In the genomic region with DNA sequence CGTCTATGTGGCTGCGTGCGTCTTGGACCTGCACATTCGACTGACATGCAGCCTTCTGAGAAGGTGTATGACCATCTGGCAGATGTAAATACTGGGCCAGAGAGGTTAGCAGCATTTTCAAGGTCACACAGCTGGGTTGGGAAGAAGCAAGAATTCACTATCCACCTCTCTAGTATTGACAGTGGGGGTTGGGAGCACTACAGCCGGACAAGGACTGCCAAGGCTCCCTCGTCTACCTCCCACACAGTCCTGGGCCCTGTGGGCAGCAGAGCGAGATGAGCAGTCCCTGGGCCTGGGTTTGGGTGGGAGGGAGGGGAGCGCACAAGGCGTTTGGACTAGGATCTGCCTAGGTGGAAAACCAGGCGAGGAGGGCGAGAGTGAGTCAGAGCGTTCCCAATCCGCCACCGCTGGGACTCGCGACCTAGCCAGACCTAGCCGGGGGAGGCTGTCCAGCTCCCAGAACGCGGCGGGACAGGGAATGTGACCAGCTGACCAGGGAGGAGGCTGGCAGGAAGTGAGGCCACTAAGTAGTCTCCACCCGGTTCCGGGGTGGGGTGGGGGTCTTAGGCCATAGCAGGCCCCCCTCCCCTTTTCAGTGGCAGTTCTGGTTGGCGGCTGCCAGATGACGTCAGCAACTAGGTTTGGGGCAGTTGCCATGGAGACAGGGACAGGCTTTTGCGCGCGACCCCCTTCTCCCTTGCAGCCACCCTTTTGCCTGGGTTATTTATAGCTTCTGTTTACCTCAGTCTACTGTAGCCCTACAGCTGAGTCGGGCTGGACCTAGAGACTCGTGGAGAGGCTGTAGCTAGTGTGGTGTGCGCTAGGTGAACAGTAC, we compare ENCODE assay signal across 8 mouse cellular contexts. TPM values are rescaled to one million over a fixed set of nuclear protein-coding genes. Genes with fewer than 3 reads are reported as not detected.
DNase-seq lines count a peak whose midpoint lies in the region; ATAC-seq lines count a peak whose summit lies in the region.

No protein-coding gene starts in this region.

- H3K4me2 ChIP-seq in embryonic facial prominence, embryonic 14.5 days (ENCODE audit: low read depth, low read length) = peak overlapping the region; percentile 78
- peak overlapping the region; percentile 84 for H3K4me2 ChIP-seq in limb, embryonic 15.5 days
- peak overlapping the region; percentile 90 for H3K4me2 ChIP-seq in midbrain, embryonic 16.5 days (ENCODE audit: low read length)

- peak; percentile 82 for DNase-seq in 3134 (ENCODE audit: extremely low read depth, insufficient read length, low spot score)
- DNase-seq in adrenal gland, postnatal 25 days = peak; percentile 78
- DNase-seq in embryonic facial prominence, embryonic 14.5 days (ENCODE audit: low spot score) = peak; percentile 91
- DNase-seq in heart, adult 9 months (ENCODE audit: low spot score in 2 of 2) = peak; percentile 92 to 94
- DNase-seq in kidney, adult 9 months = peak; percentile 85
- DNase-seq in spleen, postnatal 36 days (ENCODE audit: low spot score in 2 of 2) = peak; percentile 44 to 60

- H3K36me3 ChIP-seq in embryonic facial prominence, embryonic 14.5 days (ENCODE audit: control insufficient read depth, insufficient read depth, low read length) = no peaks in the 10 kb centered on the region
- no peaks in the 10 kb centered on the region for H3K36me3 ChIP-seq in limb, embryonic 15.5 days
- no peaks in the 10 kb centered on the region for H3K36me3 ChIP-seq in midbrain, embryonic 16.5 days (ENCODE audit: control insufficient read depth, insufficient read depth, low read length)

- peaks cover 12% of the 10 kb centered on the region for H3K4me1 ChIP-seq in embryonic facial prominence, embryonic 14.5 days (ENCODE audit: control insufficient read depth, insufficient read depth, low read length)
- H3K4me1 ChIP-seq in limb, embryonic 15.5 days = peaks cover 27% of the 10 kb centered on the region
- peaks cover 23% of the 10 kb centered on the region for H3K4me1 ChIP-seq in midbrain, embryonic 16.5 days (ENCODE audit: control insufficient read depth, insufficient read depth, low read length)

- WGBS in embryonic facial prominence, embryonic 14.5 days = 1% methylated on average over 13 of the region's 30 CpGs
- WGBS in limb, embryonic 15.5 days = 1% methylated on average over 30 of the region's 30 CpGs
- under 1% methylated on average over 30 of the region's 30 CpGs for WGBS in midbrain, embryonic 16.5 days

- H3K9ac ChIP-seq in embryonic facial prominence, embryonic 14.5 days (ENCODE audit: low read depth, low read length) = peak overlapping the region; percentile 86
- peak overlapping the region; percentile 86 for H3K9ac ChIP-seq in limb, embryonic 15.5 days
- H3K9ac ChIP-seq in midbrain, embryonic 16.5 days (ENCODE audit: low read depth, low read length) = peak overlapping the region; percentile 81

- peak overlapping the region; percentile 80 for H3K4me3 ChIP-seq in embryonic facial prominence, embryonic 14.5 days (ENCODE audit: low read depth, low read length)
- peak overlapping the region; percentile 65 for H3K4me3 ChIP-seq in limb, embryonic 15.5 days
- H3K4me3 ChIP-seq in midbrain, embryonic 16.5 days (ENCODE audit: low read depth, low read length) = peak overlapping the region; percentile 60

- ATAC-seq in embryonic facial prominence, embryonic 14.5 days (ENCODE audit: low read depth) = peak; percentile 63
- peak; percentile 42; the same call in 1 of the 2 replicates for ATAC-seq in limb, embryonic 15.5 days (ENCODE audit: insufficient number of reproducible peaks, low FRiP score, low TSS enrichment, low read depth)
- ATAC-seq in midbrain, embryonic 16.5 days = peak; percentile 74

- peak overlapping the region; percentile 88 for H3K27ac ChIP-seq in embryonic facial prominence, embryonic 14.5 days (replicated peaks; ENCODE audit: low read depth, low read length)
- H3K27ac ChIP-seq in limb, embryonic 15.5 days = peak overlapping the region; percentile 89
- H3K27ac ChIP-seq in midbrain, embryonic 16.5 days (ENCODE audit: low read length) = peak overlapping the region; percentile 88

- no peaks in the 10 kb centered on the region for H3K9me3 ChIP-seq in embryonic facial prominence, embryonic 14.5 days (ENCODE audit: control insufficient read depth, low read length)
- H3K9me3 ChIP-seq in limb, embryonic 15.5 days = no peaks in the 10 kb centered on the region
- no peaks in the 10 kb centered on the region for H3K9me3 ChIP-seq in midbrain, embryonic 16.5 days (replicated peaks; ENCODE audit: control insufficient read depth, low read length, poor library complexity, severe bottlenecking)

- H3K27me3 ChIP-seq in embryonic facial prominence, embryonic 14.5 days (replicated peaks; ENCODE audit: control insufficient read depth, insufficient read depth, low read length) = no peaks in the 10 kb centered on the region
- no peaks in the 10 kb centered on the region for H3K27me3 ChIP-seq in limb, embryonic 15.5 days
- no peaks in the 10 kb centered on the region for H3K27me3 ChIP-seq in midbrain, embryonic 16.5 days (ENCODE audit: control insufficient read depth, insufficient read depth, low read depth, low read length)

RNA-seq across cellular contexts. Expression of gene Ripor1, which starts 1.4 kb away (rescaled TPM):
- total RNA-seq in adrenal gland, postnatal 25 days (2021) = 27.7 and 33.5 TPM in 2 replicates
- polyA plus RNA-seq in embryonic facial prominence, embryonic 14.5 days (2014; fragmentation: Nextera tagmentation; extraction: Ambion mirVana) = 22.4 and 23.6 TPM in 2 replicates
- 20.9 and 24.6 TPM in 2 replicates for polyA plus RNA-seq in limb, embryonic 15.5 days (2015; fragmentation: Nextera tagmentation; extraction: Ambion mirVana)
- polyA plus RNA-seq in midbrain, embryonic 16.5 days (2015; fragmentation: Nextera tagmentation; extraction: Ambion mirVana) = 33.8 and 35.2 TPM in 2 replicates

RNA-seq across cellular contexts. Expression of gene Ctcf, which starts 30.0 kb away (rescaled TPM):
- total RNA-seq in adrenal gland, postnatal 25 days (2021) = 61.5 and 74.2 TPM in 2 replicates
- 80.9 and 82.5 TPM in 2 replicates for polyA plus RNA-seq in embryonic facial prominence, embryonic 14.5 days (2014; fragmentation: Nextera tagmentation; extraction: Ambion mirVana)
- 93.8 and 108 TPM in 2 replicates for polyA plus RNA-seq in limb, embryonic 15.5 days (2015; fragmentation: Nextera tagmentation; extraction: Ambion mirVana)
- polyA plus RNA-seq in midbrain, embryonic 16.5 days (2015; fragmentation: Nextera tagmentation; extraction: Ambion mirVana) = 93.8 and 100 TPM in 2 replicates

RNA-seq across cellular contexts. Expression of gene Agrp, which starts 30.8 kb away (rescaled TPM):
- total RNA-seq in adrenal gland, postnatal 25 days (2021) = 1.2 TPM in 1 of 2 replicates, not detected in the other
- 1.7 and 1.9 TPM in 2 replicates for polyA plus RNA-seq in embryonic facial prominence, embryonic 14.5 days (2014; fragmentation: Nextera tagmentation; extraction: Ambion mirVana)
- polyA plus RNA-seq in limb, embryonic 15.5 days (2015; fragmentation: Nextera tagmentation; extraction: Ambion mirVana) = 1.8 and 2.4 TPM in 2 replicates
- polyA plus RNA-seq in midbrain, embryonic 16.5 days (2015; fragmentation: Nextera tagmentation; extraction: Ambion mirVana) = 1.4 TPM in 2 replicates

RNA-seq across cellular contexts. Expression of gene Atp6v0d1, which starts 40.6 kb away (rescaled TPM):
- 108 and 110 TPM in 2 replicates for total RNA-seq in adrenal gland, postnatal 25 days (2021)
- polyA plus RNA-seq in embryonic facial prominence, embryonic 14.5 days (2014; fragmentation: Nextera tagmentation; extraction: Ambion mirVana) = 92.7 and 102 TPM in 2 replicates
- 97.4 and 103 TPM in 2 replicates for polyA plus RNA-seq in limb, embryonic 15.5 days (2015; fragmentation: Nextera tagmentation; extraction: Ambion mirVana)
- 226 and 244 TPM in 2 replicates for polyA plus RNA-seq in midbrain, embryonic 16.5 days (2015; fragmentation: Nextera tagmentation; extraction: Ambion mirVana)

Comparison
In these comparisons a context has a peak if more than half of its experiments do, and no peak if none do; other contexts are left out.
1. Peak in every context shown above with its lines: DNase-seq, ATAC-seq, H3K4me3 ChIP-seq and H3K27ac ChIP-seq.